Mouse (Mus musculus): ENCODE results near the gene Hist1h3e. TPM values are rescaled to one million over a fixed set of nuclear protein-coding genes. Genes with fewer than 3 reads are reported as not detected.
"Not testable (repeated sequence)": the region's sequence is repeated elsewhere in the genome, so short reads cannot be mapped to it uniquely, and the experiment has no call there.

The Hist1h3e gene
- total RNA-seq, 2 experiments from 2014 or later, result 77.0 to 85.3 TPM

DNA sequence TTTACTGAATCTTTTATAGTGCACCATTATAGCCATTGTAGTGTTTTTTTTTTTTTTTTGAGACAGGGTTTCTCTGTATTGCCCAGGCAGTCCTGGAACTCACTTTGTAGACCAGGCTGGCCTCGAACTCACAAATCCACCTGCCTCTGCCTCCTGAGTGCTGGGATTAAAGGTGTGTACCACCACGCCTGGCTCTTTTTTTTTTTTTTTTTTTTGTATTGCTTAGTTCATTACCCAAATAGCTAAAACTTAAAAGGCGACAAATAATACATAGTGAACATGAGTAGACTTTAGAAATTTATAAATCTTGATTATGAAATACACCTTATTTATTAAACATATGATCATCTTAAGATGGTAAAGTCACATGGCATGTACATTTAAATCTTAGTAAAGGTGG, 20.7 kb downstream of the Hist1h3e start:
- DNase-seq (ENCODE audit: low spot score in 2 of 2), result no peak

GRCm38 (mm10) chr13:23539821-23540220, 22.3 kb downstream of the Hist1h3e start:
- DNase-seq (ENCODE audit: low spot score in 2 of 2), result not testable (repeated sequence)

GRCm38 (mm10) chr13:23538249-23538648, 23.9 kb downstream of the Hist1h3e start:
- no peak for DNase-seq (ENCODE audit: low spot score in 2 of 2)

GRCm38 (mm10) chr13:23537006-23537710, 25.0 kb downstream of the Hist1h3e start:
- DNase-seq (ENCODE audit: low spot score in 2 of 2), result no peak

GRCm38 (mm10) chr13:23536076-23536822, 25.9 kb downstream of the Hist1h3e start:
- no peak for DNase-seq (ENCODE audit: low spot score in 2 of 2)

- DNase-seq (ENCODE audit: low spot score in 2 of 2), result peak; percentile 92 to 94
Observed at GRCm38 (mm10) chr13:23535137-23536075, 26.8 kb downstream of the Hist1h3e start, which contains the start of gene Hist1h3g. TSS of gene Hist1h3g (plus strand) at chr13:23535422.

GRCm38 (mm10) chr13:23534368-23535131, 27.6 kb downstream of the Hist1h3e start:
- no peak for DNase-seq (ENCODE audit: low spot score in 2 of 2)

GRCm38 (mm10) chr13:23533560-23534367, 28.4 kb downstream of the Hist1h3e start, which contains the start of gene Hist1h2af:
TSS of gene Hist1h2af (plus strand) at chr13:23533906.
- peak; percentile 57 to 67 for DNase-seq (ENCODE audit: low spot score in 2 of 2)

GRCm38 (mm10) chr13:23532262-23533075, 29.7 kb downstream of the Hist1h3e start:
- no peak for DNase-seq (ENCODE audit: low spot score in 2 of 2)

- DNase-seq (ENCODE audit: low spot score in 2 of 2), result peak; percentile 95 to 96
Observed at GRCm38 (mm10) chr13:23530901-23531875, 31.0 kb downstream of the Hist1h3e start, which contains the start of gene Hist1h4h. TSS of gene Hist1h4h (plus strand) at chr13:23531050.

DNA sequence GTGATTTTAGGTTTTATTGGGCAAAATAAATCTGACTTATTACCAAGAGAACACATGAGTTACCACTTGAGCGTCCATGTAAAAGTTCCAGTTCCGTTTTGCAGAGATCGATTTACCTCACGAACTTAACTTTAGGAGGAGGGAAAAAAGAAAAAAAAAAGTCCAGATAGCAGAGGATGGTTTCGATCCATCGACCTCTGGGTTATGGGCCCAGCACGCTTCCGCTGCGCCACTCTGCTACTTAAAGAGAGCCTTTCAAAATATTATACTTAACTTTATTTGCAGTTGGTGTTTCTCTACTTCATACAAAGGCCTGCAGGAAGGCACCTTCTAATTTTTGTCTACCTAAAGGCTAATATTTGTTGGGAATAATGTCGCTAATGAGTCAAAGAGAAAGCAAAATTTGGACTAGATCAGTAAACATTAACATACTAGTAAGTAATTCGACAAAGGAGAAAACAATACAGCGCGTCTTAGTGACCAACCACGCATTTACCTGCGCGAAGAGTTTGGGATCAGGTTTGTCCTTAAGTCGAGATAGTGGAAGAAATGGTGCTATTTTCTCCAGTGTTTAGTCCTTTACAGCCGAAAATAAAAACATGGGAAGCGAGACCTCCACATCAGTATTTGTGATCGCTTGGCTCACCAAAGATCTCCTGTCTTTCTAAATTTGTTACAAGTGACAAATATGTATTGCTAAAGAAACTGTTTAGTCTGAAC, 31.8 kb downstream of the Hist1h3e start:
- peak; percentile 71 to 76 for DNase-seq (ENCODE audit: low spot score in 2 of 2)

DNA sequence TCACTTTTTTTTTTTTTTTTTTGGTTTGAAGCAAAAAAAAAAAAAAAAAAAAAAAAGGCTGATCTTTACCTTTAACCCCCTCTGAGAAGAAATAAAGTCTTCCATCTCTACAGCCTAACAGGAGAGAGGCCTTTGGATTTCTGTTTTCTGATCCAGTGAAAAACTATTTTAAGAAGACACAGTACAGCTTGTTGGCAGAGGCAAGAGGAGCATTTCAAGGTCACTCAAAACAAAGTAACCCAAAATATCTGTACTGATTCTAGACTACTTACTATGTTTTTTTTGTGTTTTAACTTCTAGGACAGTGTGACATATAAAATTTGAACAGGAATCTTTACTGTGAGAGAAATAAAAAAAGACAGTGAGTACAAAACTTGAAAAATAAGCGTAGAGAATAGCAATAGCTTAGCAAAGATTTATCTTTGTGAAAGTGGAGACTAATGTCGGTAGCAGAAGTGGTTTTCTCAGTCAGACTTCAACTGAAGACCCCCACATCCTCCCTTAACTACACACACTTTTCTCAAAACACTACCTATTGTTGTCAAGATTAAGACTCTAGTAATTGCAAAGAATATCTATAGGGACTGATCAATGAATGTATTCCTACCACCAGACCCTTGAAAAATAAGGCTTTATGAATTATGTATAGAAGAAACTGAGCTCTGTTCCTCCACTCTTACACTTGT, 32.5 kb downstream of the Hist1h3e start:
- no peak for DNase-seq (ENCODE audit: low spot score in 2 of 2)

GRCm38 (mm10) chr13:23529005-23529404, 33.2 kb downstream of the Hist1h3e start:
- DNase-seq (ENCODE audit: low spot score in 2 of 2), result no peak

DNA sequence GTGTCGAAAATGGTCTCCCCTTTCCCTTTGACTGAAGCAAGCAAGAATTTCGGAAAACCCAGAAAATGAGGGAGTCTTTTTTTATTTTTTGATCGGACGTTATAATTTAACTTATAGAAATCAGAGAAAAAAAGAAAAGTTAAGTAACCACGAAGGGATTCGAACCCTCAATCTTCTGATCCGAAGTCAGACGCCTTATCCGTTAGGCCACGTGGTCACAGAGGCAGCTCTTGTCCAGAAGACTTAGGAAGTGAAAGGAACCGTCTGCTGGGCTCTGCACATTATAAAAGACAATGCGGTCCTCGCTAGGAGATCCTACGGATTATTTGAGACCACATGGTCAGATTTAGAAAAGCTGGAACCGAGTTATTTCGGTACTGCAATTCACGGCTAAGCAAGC, 35.9 kb downstream of the Hist1h3e start:
- DNase-seq (ENCODE audit: low spot score in 2 of 2), result peak; percentile 96

GRCm38 (mm10) chr13:23525901-23526300, 36.3 kb downstream of the Hist1h3e start:
- DNase-seq (ENCODE audit: low spot score in 2 of 2), result no peak

- DNase-seq (ENCODE audit: low spot score in 2 of 2), result peak; percentile 86 to 87
Observed at GRCm38 (mm10) chr13:23524654-23525053, 37.5 kb downstream of the Hist1h3e start.

All from layer of hippocampus, postnatal 10 days (tissue).